Mouse (Mus musculus) urinary bladder, adult 18-20 months (tissue): ENCODE results near the gene Itga10.
"Not testable (repeated sequence)": the region's sequence is repeated elsewhere in the genome, so short reads cannot be mapped to it uniquely, and the experiment has no call there.

ENCODE experiments used
- DNase-seq, 2 experiments: peaks; one replicate each; pipeline ENCODE4 v3.0.0; 2022; ENCODE audit warnings: low spot score in 2 of 2, mixed read lengths in 2 of 2

Gene Itga10

GRCm38 (mm10) chr3:96634928-96635879 is 10.2 kb upstream of the Itga10 start, which contains the start of the genes Pex11b and Gm42957:
TSS of gene Pex11b (plus strand) at chr3:96635376.
TSS of gene Gm42957 (plus strand) at chr3:96635474.
- peak; percentile 85 to 93 for DNase-seq

- no peak for DNase-seq
These were observed 9.5 kb upstream of the Itga10 start for GRCm38 (mm10) chr3:96635906-96636305.

GRCm38 (mm10) chr3:96636448-96636847 is 8.9 kb upstream of the Itga10 start:
- DNase-seq = no peak

DNA sequence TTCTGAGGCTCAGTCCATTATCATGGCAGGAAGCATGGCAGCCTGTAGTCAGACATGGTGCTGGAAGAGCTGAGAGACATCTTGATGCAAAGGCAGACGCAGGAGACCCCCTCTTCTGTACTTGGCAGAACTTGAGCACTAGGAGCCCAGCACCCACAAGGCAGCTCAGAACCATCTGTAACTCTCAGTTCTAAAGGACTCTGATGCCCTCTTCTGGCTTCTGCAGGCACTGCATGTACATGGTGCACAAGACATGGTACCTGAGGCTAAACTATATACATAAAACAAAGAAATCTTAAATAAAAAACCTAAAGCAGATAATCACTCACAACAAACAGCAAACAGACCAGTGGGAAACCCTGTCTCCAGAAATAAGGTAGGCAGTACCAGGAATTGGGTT is 6.2 kb upstream of the Itga10 start:
- DNase-seq = peak; percentile 37 to 42

GRCm38 (mm10) chr3:96647365-96647764 is 2.0 kb downstream of the Itga10 start:
- no peak for DNase-seq

GRCm38 (mm10) chr3:96660901-96661300 is 15.5 kb downstream of the Itga10 start:
- no peak for DNase-seq

DNA sequence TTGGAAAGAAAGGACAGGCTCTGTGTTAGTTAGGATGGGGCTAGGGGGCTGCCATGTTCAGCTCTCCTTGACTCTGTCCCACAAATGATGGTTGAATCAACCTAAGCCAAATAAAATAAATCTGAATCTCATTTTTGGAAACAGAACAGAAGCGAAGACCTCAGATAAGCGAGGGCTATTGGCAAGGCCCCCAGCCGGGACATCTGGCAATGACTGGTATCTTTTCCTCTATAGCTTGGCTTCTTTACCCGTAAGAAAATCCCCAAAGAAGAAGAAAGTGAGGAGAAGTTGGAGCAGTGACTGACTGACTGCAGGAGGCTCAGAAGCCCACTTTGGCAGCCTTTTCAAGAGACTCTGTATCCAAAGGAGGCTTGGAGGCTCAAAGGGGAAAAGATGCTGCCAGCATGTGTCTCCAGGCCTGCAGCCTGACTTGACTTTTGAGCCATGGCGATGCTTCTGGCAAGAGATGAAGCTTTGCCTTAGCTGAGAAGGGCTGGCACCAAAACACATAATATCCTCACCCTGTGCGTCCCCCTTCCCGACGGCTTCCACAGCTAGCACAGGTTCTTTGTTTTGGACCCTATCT is 17.4 kb downstream of the Itga10 start:
- no peak for DNase-seq

DNA sequence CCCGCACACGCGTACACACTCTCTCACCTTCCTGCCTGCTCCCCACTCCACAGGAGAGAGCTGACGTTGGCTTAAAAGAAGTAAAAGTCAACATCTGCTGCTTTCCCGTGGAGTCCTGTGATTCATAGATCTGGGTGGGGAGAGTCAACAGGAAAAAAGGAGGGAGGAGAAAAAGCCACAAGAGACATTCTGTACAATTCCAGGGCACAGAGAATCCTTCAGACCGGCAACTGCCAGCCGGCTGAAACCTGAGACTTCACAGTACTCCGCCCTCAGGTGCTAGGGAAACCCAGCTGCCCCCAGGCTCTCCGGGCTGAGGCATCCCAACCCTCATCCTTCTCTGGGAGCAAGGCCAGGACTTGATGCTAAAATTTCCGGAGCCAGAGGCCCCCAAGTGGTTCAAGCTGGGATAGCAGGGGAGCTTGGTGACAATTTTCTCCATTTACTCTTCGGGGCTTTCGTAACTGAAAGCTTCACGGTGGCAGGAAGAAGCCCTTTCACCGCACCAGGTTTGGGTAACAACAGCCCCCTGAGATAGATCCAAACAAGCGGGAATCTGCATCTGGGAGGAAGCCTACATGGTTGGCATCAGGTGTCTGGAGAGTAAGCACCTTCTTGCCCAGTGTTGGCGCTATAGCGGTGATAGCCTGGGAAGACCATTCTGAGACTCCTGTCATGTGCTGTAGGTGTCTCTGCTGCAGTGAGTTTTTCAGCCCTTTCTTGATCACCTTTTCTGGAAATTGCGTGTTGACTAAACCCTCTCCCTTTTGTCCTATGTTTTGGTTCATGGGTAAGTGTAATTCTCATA is 18.3 kb downstream of the Itga10 start:
- DNase-seq = peak; percentile 71 to 75

DNA sequence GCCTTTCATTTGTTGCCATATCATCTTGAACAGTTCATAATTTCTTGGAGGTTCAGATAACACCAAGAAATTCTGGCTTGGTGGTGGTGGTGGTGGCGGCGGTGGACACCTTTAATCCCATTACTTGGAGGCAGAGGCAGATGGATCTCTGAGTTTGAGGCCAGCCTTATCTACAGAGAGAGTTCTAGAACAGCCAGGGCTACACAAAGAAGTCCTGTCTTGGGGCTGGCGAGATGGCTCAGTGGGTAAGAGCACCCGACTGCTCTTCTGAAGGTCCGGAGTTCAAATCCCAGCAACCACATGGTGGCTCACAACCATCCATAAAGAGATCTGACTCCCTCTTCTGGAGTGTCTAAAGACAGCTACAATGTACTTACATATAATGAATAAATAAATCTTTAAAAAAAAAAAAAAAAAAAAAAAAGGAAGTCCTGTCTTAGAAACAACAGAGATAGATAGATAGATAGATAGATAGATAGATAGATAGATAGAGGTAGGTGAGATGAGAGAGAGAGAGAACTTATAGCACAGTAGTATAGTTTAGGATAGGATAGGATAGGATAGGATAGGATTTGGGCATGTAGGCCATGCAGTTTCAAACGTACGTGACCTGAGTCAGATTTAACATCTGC is 20.5 kb downstream of the Itga10 start:
- not testable (repeated sequence) for DNase-seq

GRCm38 (mm10) chr3:96666916-96667315 is 21.5 kb downstream of the Itga10 start:
- no peak for DNase-seq

- DNase-seq = no peak
These were observed 21.9 kb downstream of the Itga10 start for GRCm38 (mm10) chr3:96667316-96667715.

GRCm38 (mm10) chr3:96668424-96669067 is 23.2 kb downstream of the Itga10 start:
- no peak for DNase-seq

DNA sequence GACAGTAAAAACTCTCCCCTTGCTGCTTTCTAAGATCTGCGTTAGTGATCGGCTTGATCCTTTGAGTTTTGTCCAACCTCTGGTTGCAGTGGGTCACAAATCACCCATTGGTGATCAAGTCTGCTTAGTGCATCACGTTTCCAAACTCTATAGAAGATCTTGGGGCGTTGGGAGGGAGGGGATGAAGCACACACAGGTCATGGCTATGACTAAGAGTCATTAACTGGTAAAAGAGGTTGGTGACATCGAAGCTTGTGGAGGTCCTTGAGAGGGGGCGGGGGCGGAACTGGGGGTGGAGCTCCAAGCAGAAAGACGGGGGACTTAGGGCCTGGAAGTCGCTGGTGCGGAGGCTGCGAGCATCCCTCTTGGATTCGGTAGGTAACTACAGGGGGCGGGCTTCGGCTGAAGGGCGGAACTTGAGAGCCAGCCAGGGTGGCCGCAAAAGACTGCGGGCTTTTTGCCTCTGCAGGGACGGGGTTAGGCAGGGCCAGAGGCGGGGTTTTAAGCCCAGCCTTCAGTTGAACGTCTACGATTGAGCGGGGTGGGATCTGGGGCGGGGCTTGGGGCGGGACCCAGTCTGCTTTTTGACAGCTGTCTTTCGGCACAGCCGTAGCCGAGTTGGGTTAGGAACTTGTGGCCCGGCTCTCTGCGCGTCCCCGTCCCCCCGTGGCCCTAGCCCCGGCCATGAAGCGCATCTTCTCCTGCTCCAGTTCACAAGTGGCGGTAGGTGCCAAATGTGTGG is 24.5 kb downstream of the Itga10 start, which contains the start of gene Ankrd35:
Ankrd35 (plus strand) TSS at position 405 of the 742 bp plus-strand sequence.
- DNase-seq = peak; percentile 62 to 80

DNA sequence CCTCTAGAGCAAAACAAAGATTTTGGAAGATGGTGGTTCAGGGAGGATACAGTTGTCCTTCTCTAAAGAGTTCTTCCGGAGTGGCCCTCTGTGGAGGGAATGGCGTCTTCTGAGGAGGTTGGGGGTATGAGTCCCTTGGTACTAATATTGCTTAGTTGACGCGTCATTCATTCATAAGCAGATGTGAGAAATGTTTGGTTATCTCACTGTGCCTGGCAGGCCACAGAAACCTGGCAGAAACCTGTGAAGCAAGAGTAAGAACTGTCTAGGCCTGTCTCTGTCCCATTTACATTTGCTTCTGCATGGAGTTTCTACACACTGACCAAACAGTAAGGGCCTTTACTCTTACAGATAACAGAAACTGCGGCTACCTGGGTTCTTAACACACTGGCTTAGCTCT is 26.1 kb downstream of the Itga10 start:
- DNase-seq = no peak

- no peak for DNase-seq
These were observed 28.1 kb downstream of the Itga10 start for GRCm38 (mm10) chr3:96673514-96673913.

GRCm38 (mm10) chr3:96674442-96674841 is 29.1 kb downstream of the Itga10 start:
- peak in 1 of 2 experiments; percentile 59 for DNase-seq

GRCm38 (mm10) chr3:96675171-96675570 is 29.8 kb downstream of the Itga10 start:
- DNase-seq = no peak

- DNase-seq = no peak
These were observed 30.3 kb downstream of the Itga10 start for GRCm38 (mm10) chr3:96675690-96676089.

DNA sequence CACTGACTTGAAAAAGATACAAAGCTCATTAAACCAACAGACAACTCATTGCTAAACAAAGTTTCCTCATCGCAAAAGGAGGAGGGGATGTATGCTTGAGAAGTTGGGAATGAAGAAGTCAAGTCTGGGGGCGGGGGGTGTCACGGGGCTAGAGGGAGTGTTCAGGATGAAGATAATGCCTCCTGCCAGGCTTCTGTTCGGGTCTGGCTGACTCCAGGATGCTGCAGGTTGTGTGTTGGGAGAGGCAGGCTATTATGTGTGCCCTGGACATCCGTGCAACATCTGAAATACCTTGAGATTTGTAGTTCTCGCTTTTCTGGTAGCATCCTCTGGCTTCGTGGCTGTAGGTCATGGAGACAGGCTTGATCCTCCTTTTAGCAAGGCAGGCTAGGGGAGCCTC is 33.1 kb downstream of the Itga10 start:
- no peak for DNase-seq

DNA sequence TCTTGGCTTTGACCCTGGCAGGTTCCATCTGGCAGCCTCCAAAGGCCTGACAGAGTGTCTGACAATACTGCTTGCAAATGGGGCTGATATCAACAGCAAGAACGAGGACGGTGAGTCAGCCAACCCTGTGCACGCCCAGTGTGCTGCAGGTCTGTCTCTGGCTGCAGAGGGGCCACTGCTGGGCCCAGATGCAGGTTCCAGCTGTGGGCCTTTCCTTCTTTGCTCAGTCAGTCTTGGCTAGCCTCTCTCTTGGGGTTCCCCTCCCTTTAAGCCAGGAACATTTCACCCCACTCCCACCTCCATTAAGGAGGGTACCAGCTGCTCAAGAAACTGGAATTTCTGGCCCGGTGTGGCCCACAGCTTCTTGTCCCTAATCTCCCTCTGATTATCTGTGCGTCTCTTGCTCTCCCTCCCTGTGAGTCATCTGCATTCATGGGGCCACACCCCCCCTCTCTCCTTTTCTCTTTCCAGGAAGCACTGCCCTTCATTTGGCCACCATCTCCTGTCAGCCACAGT is 33.8 kb downstream of the Itga10 start:
- peak; percentile 64 to 65 for DNase-seq
